Mouse (Mus musculus) liver, postnatal 0 days (tissue): ENCODE data around the gene Mlkl.

Source experiments
- CTCF ChIP-seq: sonication (generic); IDR thresholded peaks from 2 replicates; pipeline ENCODE4 v1.5.1; 2016; ENCODE audit warnings: antibody characterized with exemption, low read depth
- EP300 ChIP-seq: IDR thresholded peaks from 2 replicates; pipeline ENCODE4 v1.6.1; 2016; ENCODE audit warnings: antibody characterized with exemption, low read depth, mild to moderate bottlenecking

- TF ChIP-seq CTCF (no peak), EP300 (no peak)
Measured at GRCm38 (mm10) chr8:111363489-111363888, 25.5 kb upstream of the Mlkl start.
